Mouse (Mus musculus) erythroblast, embryonic 14.5 days (primary cell): Measurements from ENCODE around the gene Hsd3b1.

ENCODE experiments used
- GATA1 ChIP-seq: IDR thresholded peaks from 2 replicates; pipeline ENCODE4 v1.6.1; 2012; ENCODE audit warnings: low read length, inconsistent platforms, mixed read lengths
- TAL1 ChIP-seq: IDR thresholded peaks from 3 replicates; pipeline ENCODE4 v1.6.1; 2012; ENCODE audit warnings: low read length, inconsistent platforms, mixed read lengths

- TF ChIP-seq TAL1 (no peak), GATA1 (no peak)
These were observed 28.6 kb upstream of the Hsd3b1 start for GRCm38 (mm10) chr3:98888206-98888605.
